Mouse (Mus musculus) cerebellum, adult 2 months (tissue): ENCODE measurements at regions not wholly inside any gene's neighbourhood (a gene's known extent, or its start where the extent isn't known, plus 50 kb on each side); places are given as distances from the start of the nearest gene placed in this dataset.

Experiments
- CTCF ChIP-seq: fragments of 200-500 bp; IDR thresholded peaks from 2 replicates; pipeline ENCODE4 v1.5.1; 2011; ENCODE audit warnings: low read depth, mild to moderate bottlenecking, control low read depth, low read length, moderate library complexity, borderline replicate concordance; ENCODE audit not compliant: insufficient read depth
- POLR2A ChIP-seq: fragments of 200-500 bp; IDR thresholded peaks from 2 replicates; pipeline ENCODE4 v1.6.1; 2011; ENCODE audit warnings: low read length, control low read depth, borderline replicate concordance; ENCODE audit not compliant: insufficient read depth

DNA sequence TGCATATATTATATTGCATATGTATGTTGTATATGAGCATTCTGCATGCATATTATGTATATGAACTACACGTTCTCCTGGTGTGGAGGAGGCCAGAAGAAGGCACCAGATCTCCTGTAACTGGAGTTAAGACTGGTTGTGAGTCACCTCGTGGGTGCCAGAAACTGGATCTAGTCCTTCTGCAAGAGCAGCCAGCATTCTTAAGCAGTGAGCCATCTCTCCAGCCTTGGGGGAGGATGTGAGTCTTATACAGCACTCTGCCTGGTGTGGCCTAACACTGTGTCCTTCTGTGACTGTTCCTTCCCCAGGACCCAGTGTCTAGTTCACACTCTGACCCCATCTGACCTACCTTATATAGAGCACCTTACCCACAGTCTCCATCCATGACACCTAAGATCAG is 121.6 kb downstream of the Gm26897 start:
- TF ChIP-seq CTCF (no peak), POLR2A (no peak)
